ENCODE assay signal across 9 mouse cellular contexts in the genomic region with DNA sequence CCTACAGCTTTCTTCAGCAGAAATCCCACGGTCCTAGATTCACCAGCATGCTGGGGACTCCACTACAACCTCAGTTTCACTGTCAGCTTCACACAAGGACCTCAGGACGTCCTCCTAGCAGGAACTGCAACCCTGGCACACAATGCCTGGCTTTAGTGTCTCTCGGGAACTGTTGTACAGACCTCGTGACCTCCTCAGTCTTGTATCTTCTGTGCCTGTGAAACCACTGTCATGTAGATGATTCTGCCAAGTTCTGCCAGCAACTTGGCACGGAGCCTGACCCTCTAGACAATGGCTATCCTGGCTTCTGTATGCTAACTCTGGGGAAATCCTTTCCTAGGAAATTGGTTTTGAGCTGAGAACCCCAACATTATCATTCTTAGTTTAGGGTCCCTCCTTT. TPM values are rescaled to one million over a fixed set of nuclear protein-coding genes. Genes with fewer than 3 reads are reported as not detected.
DNase-seq lines count a peak whose midpoint lies in the region; ATAC-seq lines count a peak whose summit lies in the region.
"Had no signal": no experiment of that assay in that cellular context is flagged by ENCODE, and none has a peak within 500 bp of the region (broad histone marks: within the 10 kb centered on the region; RNA-seq: fewer than 3 reads in every experiment).

No protein-coding gene starts in this region.

- no peak for ATAC-seq in forebrain, embryonic 14.5 days
- ATAC-seq in forebrain, embryonic 13.5 days = no peak

- H3K27me3 ChIP-seq in forebrain, embryonic 14.5 days (replicated peaks; ENCODE audit: control insufficient read depth, insufficient read depth, low read length) = no peaks in the 10 kb centered on the region
- H3K27me3 ChIP-seq in forebrain, embryonic 13.5 days = no peaks in the 10 kb centered on the region
- H3K27me3 ChIP-seq: neural tube, embryonic 12.5 days had no signal

- H3K9me3 ChIP-seq in forebrain, embryonic 14.5 days (replicated peaks; ENCODE audit: control insufficient read depth, low read length) = no peaks in the 10 kb centered on the region
- H3K9me3 ChIP-seq in forebrain, embryonic 13.5 days (replicated peaks) = no peaks in the 10 kb centered on the region
- H3K9me3 ChIP-seq: neural tube, embryonic 12.5 days had no signal

- H3K27ac ChIP-seq in forebrain, embryonic 14.5 days (ENCODE audit: low read depth, low read length) = no peak overlapping the region
- no peak overlapping the region for H3K27ac ChIP-seq in forebrain, embryonic 13.5 days
- H3K27ac ChIP-seq: neural tube, embryonic 12.5 days had no signal

- no peak overlapping the region for H3K4me3 ChIP-seq in forebrain, embryonic 14.5 days (ENCODE audit: low read depth, low read length)
- no peak overlapping the region for H3K4me3 ChIP-seq in forebrain, embryonic 13.5 days
- H3K4me3 ChIP-seq: neural tube, embryonic 12.5 days had no signal

- H3K4me2 ChIP-seq in forebrain, embryonic 14.5 days (ENCODE audit: low read length) = no peak overlapping the region
- no peak overlapping the region for H3K4me2 ChIP-seq in forebrain, embryonic 13.5 days
- H3K4me2 ChIP-seq: neural tube, embryonic 12.5 days had no signal

- no peaks in the 10 kb centered on the region for H3K36me3 ChIP-seq in forebrain, embryonic 14.5 days (ENCODE audit: control insufficient read depth, insufficient read depth, low read length)
- no peaks in the 10 kb centered on the region for H3K36me3 ChIP-seq in forebrain, embryonic 13.5 days (ENCODE audit: poor library complexity, severe bottlenecking)
- H3K36me3 ChIP-seq: neural tube, embryonic 12.5 days had no signal

- peaks cover 3% of the 10 kb centered on the region; the same call in 1 of the 2 replicates for H3K4me1 ChIP-seq in forebrain, embryonic 14.5 days (ENCODE audit: control insufficient read depth, insufficient read depth, low read length)
- H3K4me1 ChIP-seq in forebrain, embryonic 13.5 days = no peaks in the 10 kb centered on the region; the same call in 1 of the 2 replicates
- H3K4me1 ChIP-seq: neural tube, embryonic 12.5 days had no signal

- no peak overlapping the region for H3K9ac ChIP-seq in forebrain, embryonic 14.5 days (ENCODE audit: low read length)
- no peak overlapping the region for H3K9ac ChIP-seq in forebrain, embryonic 13.5 days
- H3K9ac ChIP-seq: neural tube, embryonic 12.5 days had no signal

- WGBS in forebrain, embryonic 14.5 days = 47% methylated on average over 5 of the region's 5 CpGs
- WGBS in forebrain, embryonic 13.5 days = 56% methylated on average over 5 of the region's 5 CpGs

- DNase-seq in forebrain, embryonic 14.5 days (ENCODE audit: low spot score) = peak; percentile 35
- peak; percentile 21 for DNase-seq in right cerebral cortex, postnatal 14 days
- no peak for DNase-seq in right cerebral cortex, postnatal 36 days (ENCODE audit: low spot score in 2 of 2)
- peak; percentile 75 for DNase-seq in heart, postnatal 4 days
- no peak for DNase-seq in embryo, embryonic 9.5 days (ENCODE audit: extremely low spot score)
- no peak for DNase-seq in thymus, adult 18-20 months
- DNase-seq in frontal cortex, postnatal 25 days (ENCODE audit: low spot score in 2 of 2) = no peak

RNA-seq across cellular contexts. Expression of gene Prkaa2, which starts 14.4 kb away (rescaled TPM):
- 9.8 and 12.8 TPM in 2 replicates for polyA plus RNA-seq in forebrain, embryonic 14.5 days (2014; fragmentation: Nextera tagmentation; extraction: Ambion mirVana)
- 6.2 and 7.1 TPM in 2 replicates for polyA plus RNA-seq in forebrain, embryonic 13.5 days (2015; fragmentation: Nextera tagmentation; extraction: Ambion mirVana)
- 10 to 100 TPM; 88.5 to 89.9 TPM for total RNA-seq in heart, postnatal 4 days (2021)

Comparison
In these comparisons a context has a peak if more than half of its experiments do, and no peak if none do; other contexts are left out.
1. DNase-seq: peak in forebrain, embryonic 14.5 days (single experiment), right cerebral cortex, postnatal 14 days (single experiment) and heart, postnatal 4 days (single experiment); none in right cerebral cortex, postnatal 36 days (0 of 2), embryo, embryonic 9.5 days (single experiment), thymus, adult 18-20 months (0 of 2) and frontal cortex, postnatal 25 days (0 of 2).